Mouse (Mus musculus) cerebellum, adult 2 months (tissue): ENCODE data around the gene Arglu1.

Source experiments
- CTCF ChIP-seq: fragments of 200-500 bp; IDR thresholded peaks from 2 replicates; pipeline ENCODE4 v1.5.1; 2011; ENCODE audit warnings: low read depth, mild to moderate bottlenecking, control low read depth, low read length, moderate library complexity, borderline replicate concordance; ENCODE audit not compliant: insufficient read depth
- POLR2A ChIP-seq: fragments of 200-500 bp; IDR thresholded peaks from 2 replicates; pipeline ENCODE4 v1.6.1; 2011; ENCODE audit warnings: low read length, control low read depth, borderline replicate concordance; ENCODE audit not compliant: insufficient read depth

- TF ChIP-seq CTCF (no peak), POLR2A (no peak)
These were observed 721 bp downstream of the Arglu1 start for GRCm38 (mm10) chr8:8689454-8690145.
